In genomic region chr3:52766841-52767240, GRCm38 (mm10) we compare ENCODE assay signal across 14 mouse cellular contexts.
DNase-seq lines count a peak whose midpoint lies in the region; ATAC-seq and TF ChIP-seq lines count a peak whose summit lies in the region.
"Had no signal": no experiment of that assay in that cellular context is flagged by ENCODE, and none has a peak within 500 bp of the region (broad histone marks: within the 10 kb centered on the region; RNA-seq: fewer than 3 reads in every experiment).

No protein-coding gene starts in this region.

- H3K79me2 ChIP-seq in heart, adult 2 months (replicated peaks; ENCODE audit: control insufficient read depth, insufficient read depth, low read length) = no peaks in the 10 kb centered on the region

- no peak for DNase-seq in heart, adult 2 months
- no peak for DNase-seq in heart, adult 18-20 months
- DNase-seq in Muller cell, postnatal 12 days (ENCODE audit: inconsistent ontology term) = peak; percentile 74
- DNase-seq in adrenal gland, postnatal 36 days = peak; percentile 19 to 40
- DNase-seq in gastrocnemius, postnatal 14 days = peak; percentile 24
- no peak for DNase-seq in thymus, adult 18-20 months
- DNase-seq in thymus, postnatal 4 days = no peak
- no peak for DNase-seq in midbrain, embryonic 14.5 days
- DNase-seq: embryo, embryonic 11 days had no signal

- H3K36me3 ChIP-seq in heart, adult 2 months (ENCODE audit: control insufficient read depth, insufficient read depth, low read length) = no peaks in the 10 kb centered on the region
- H3K36me3 ChIP-seq in midbrain, embryonic 14.5 days (ENCODE audit: control insufficient read depth, insufficient read depth, low read length) = no peaks in the 10 kb centered on the region
- H3K36me3 ChIP-seq: hindbrain, embryonic 15.5 days; midbrain, embryonic 15.5 days; neural tube, embryonic 13.5 days had no signal

- TF ChIP-seq EP300 in heart, adult 2 months (IDR thresholded peaks at IDR 0.05; ENCODE audit: insufficient read depth, low read depth, low read length) = no peak

- no peak overlapping the region for H3K4me2 ChIP-seq in midbrain, embryonic 14.5 days (ENCODE audit: low read length)
- H3K4me2 ChIP-seq: hindbrain, embryonic 15.5 days; liver, embryonic 11.5 days; midbrain, embryonic 15.5 days; neural tube, embryonic 13.5 days had no signal

- intact Hi-C loops in heart, adult 2 months (cut with DNase I) = loop anchor here (10.0 kb wide), 1 partner anchor 198 kb away; no protein-coding TSS in a partner anchor
- intact Hi-C loops in gastrocnemius, postnatal 14 days (cut with DNase I; ENCODE audit: low total_unique reads) = no loop called here

- H3K4me3 ChIP-seq in heart, adult 2 months = no peak overlapping the region
- no peak overlapping the region for H3K4me3 ChIP-seq in midbrain, embryonic 14.5 days (replicated peaks; ENCODE audit: low read depth, low read length)
- H3K4me3 ChIP-seq: hindbrain, embryonic 15.5 days; midbrain, embryonic 15.5 days; neural tube, embryonic 13.5 days had no signal

- no peak overlapping the region for H3K9ac ChIP-seq in heart, adult 2 months (ENCODE audit: low read depth, low read length)
- H3K9ac ChIP-seq in midbrain, embryonic 14.5 days (replicated peaks; ENCODE audit: low read length) = no peak overlapping the region
- H3K9ac ChIP-seq: hindbrain, embryonic 15.5 days; midbrain, embryonic 15.5 days; neural tube, embryonic 13.5 days had no signal

- no peak for TF ChIP-seq CTCF in heart, adult 2 months (IDR thresholded peaks at IDR 0.05)

- ATAC-seq in midbrain, embryonic 14.5 days (ENCODE audit: low FRiP score, low TSS enrichment) = no peak
- ATAC-seq: midbrain, embryonic 15.5 days had no signal

- peak overlapping the region; percentile 28 for H3K27ac ChIP-seq in heart, adult 2 months
- no peak overlapping the region for H3K27ac ChIP-seq in midbrain, embryonic 14.5 days (replicated peaks; ENCODE audit: low read depth, low read length)
- H3K27ac ChIP-seq: hindbrain, embryonic 15.5 days; midbrain, embryonic 15.5 days; neural tube, embryonic 13.5 days; stomach, postnatal 0 days had no signal

- H3K4me1 ChIP-seq in heart, adult 2 months (ENCODE audit: control insufficient read depth, insufficient read depth, low read length) = peaks cover 8% of the 10 kb centered on the region
- no peaks in the 10 kb centered on the region for H3K4me1 ChIP-seq in midbrain, embryonic 14.5 days (ENCODE audit: control insufficient read depth, insufficient read depth, low read length)
- H3K4me1 ChIP-seq: midbrain, embryonic 15.5 days had no signal

- TF ChIP-seq POLR2A in heart, adult 2 months (IDR thresholded peaks at IDR 0.05; ENCODE audit: insufficient read depth, low read depth, low read length) = no peak

- no peaks in the 10 kb centered on the region for H3K27me3 ChIP-seq in heart, adult 2 months (ENCODE audit: control insufficient read depth, insufficient read depth, low read length)
- no peaks in the 10 kb centered on the region for H3K27me3 ChIP-seq in midbrain, embryonic 14.5 days (ENCODE audit: control insufficient read depth, insufficient read depth, low read length)
- H3K27me3 ChIP-seq: hindbrain, embryonic 15.5 days; midbrain, embryonic 15.5 days; neural tube, embryonic 13.5 days had no signal

- WGBS in heart, adult 2 months = 49% methylated on average over 5 of the region's 5 CpGs
- 74% methylated on average over 5 of the region's 5 CpGs for WGBS in midbrain, embryonic 14.5 days

- no peaks in the 10 kb centered on the region for H3K9me3 ChIP-seq in midbrain, embryonic 14.5 days (ENCODE audit: control insufficient read depth, low read length)
- H3K9me3 ChIP-seq: hindbrain, embryonic 15.5 days; midbrain, embryonic 15.5 days; neural tube, embryonic 13.5 days had no signal

Comparison
In these comparisons a context has a peak if more than half of its experiments do, and no peak if none do; other contexts are left out.
1. DNase-seq: peak in Muller cell, postnatal 12 days (single experiment), adrenal gland, postnatal 36 days (2 of 2) and gastrocnemius, postnatal 14 days (single experiment); none in heart, adult 2 months (0 of 2), heart, adult 18-20 months (0 of 2), thymus, adult 18-20 months (0 of 2), thymus, postnatal 4 days (single experiment) and midbrain, embryonic 14.5 days (single experiment).